Mouse (Mus musculus) heart, postnatal 0 days (tissue): ENCODE data around the gene Ppef2. TPM values are rescaled to one million over a fixed set of nuclear protein-coding genes. Genes with fewer than 3 reads are reported as not detected.

Source experiments
- ATAC-seq: fragments of 200-750 bp; cut with Nextera tagmentation; 2 replicates; pipeline ENCODE4 v1.8.0; 2017; ENCODE audit warnings: low read depth, moderate number of reproducible peaks, moderate library complexity; ENCODE audit not compliant: insufficient read depth
- DNase-seq: peaks from one replicate; pipeline ENCODE4 v3.0.0-alpha.2; 2016; ENCODE audit warnings: low spot score
- H3K27ac ChIP-seq: fragments of 300-500 bp; sonication (generic); 2 replicates; pipeline ENCODE4 v1.5.1; 2014; ENCODE audit warnings: low read depth, mild to moderate bottlenecking
- H3K27me3 ChIP-seq: fragments of 300-500 bp; sonication (generic); 2 replicates; pipeline ENCODE4 v1.6.1; 2014; ENCODE audit warnings: low read length, mixed read lengths; ENCODE audit not compliant: control insufficient read depth, insufficient read depth
- H3K36me3 ChIP-seq: fragments of 300-500 bp; sonication (generic); replicated peaks from 2 replicates; pipeline ENCODE4 v1.6.1; 2014; ENCODE audit warnings: low read length, mixed read lengths; ENCODE audit not compliant: control insufficient read depth, insufficient read depth
- H3K4me1 ChIP-seq: fragments of 300-500 bp; sonication (generic); 2 replicates; pipeline ENCODE4 v1.6.1; 2014; ENCODE audit warnings: antibody characterized with exemption; ENCODE audit not compliant: control insufficient read depth, insufficient read depth
- H3K4me2 ChIP-seq: fragments of 300-500 bp; sonication (generic); 2 replicates; pipeline ENCODE4 v1.6.1; 2014; ENCODE audit warnings: low read depth, mild to moderate bottlenecking, low read length, moderate library complexity
- H3K4me3 ChIP-seq: fragments of 300-500 bp; sonication (generic); 2 replicates; pipeline ENCODE4 v1.5.1; 2014; ENCODE audit warnings: low read depth, low read length
- H3K9ac ChIP-seq: fragments of 300-500 bp; sonication (generic); replicated peaks from 2 replicates; pipeline ENCODE4 v1.6.1; 2014; ENCODE audit warnings: low read depth, low read length, mixed read lengths
- H3K9me3 ChIP-seq: fragments of 300-500 bp; sonication (generic); replicated peaks from 2 replicates; pipeline ENCODE4 v1.6.1; 2016; ENCODE audit warnings: low read length; ENCODE audit not compliant: control insufficient read depth
- CTCF ChIP-seq: IDR thresholded peaks from 2 replicates; pipeline ENCODE4 v1.5.1; 2016; ENCODE audit warnings: antibody characterized with exemption, control low read depth, low read depth
- EP300 ChIP-seq: IDR thresholded peaks from 2 replicates; pipeline ENCODE4 v1.6.1; 2016; ENCODE audit warnings: antibody characterized with exemption, low read depth
- WGBS: fragments of 180-500 bp; shearing (Covaris S2); extraction: QIAGEN DNeasy Blood & Tissue Kit; methylation state at CpG from one replicate; pipeline ENCODE4 v1.1.7; 2014; 5-methylcytosine and 5-hydroxymethylcytosine counted together
- polyA plus RNA-seq: library from polyadenylated mRNA; unstranded; fragments of >200 nt; fragmentation: Nextera tagmentation; extraction: Ambion mirVana; gene quantifications from 2 replicates; pipeline ENCODE4 v1.2.1, GENCODE M21; 2015
- total RNA-seq: library from RNA; depleted of rRNA; stranded (reverse); fragments of >200 nt; gene quantifications from 2 replicates; pipeline ENCODE4 v1.2.3, GENCODE M21; 2014; ENCODE audit warnings: low replicate concordance

Gene Ppef2
- total and polyA plus RNA-seq, 2 experiments from 2014 or later = not detected

- Histone ChIP-seq H3K27me3 (no peaks in the 10 kb centered on the region), H3K9me3 (no peaks in the 10 kb centered on the region), H3K36me3 (no peaks in the 10 kb centered on the region), H3K4me3 (no peak overlapping the region), H3K27ac (no peak overlapping the region), H3K9ac (no peak overlapping the region), H3K4me1 (no peaks in the 10 kb centered on the region), H3K4me2 (no peak overlapping the region)
- ATAC-seq (no peak), DNase-seq (no peak)
- TF ChIP-seq EP300 (no peak), CTCF (no peak)
- WGBS = 80% methylated on average over 4 of the region's 4 CpGs
These were observed 43.8 kb downstream of the Ppef2 start for GRCm38 (mm10) chr5:92212231-92212630.

GRCm38 (mm10) chr5:92210205-92210604 is 45.9 kb downstream of the Ppef2 start:
- no peaks in the 10 kb centered on the region for H3K27me3 ChIP-seq
- WGBS = 71% methylated on average over 8 of the region's 8 CpGs
- ATAC-seq (no peak), DNase-seq (no peak)
- H3K4me1 ChIP-seq = no peaks in the 10 kb centered on the region
- H3K9ac ChIP-seq = no peak overlapping the region
- no peak overlapping the region for H3K4me2 ChIP-seq
- H3K36me3 ChIP-seq = peaks cover 7% of the 10 kb centered on the region
- TF ChIP-seq EP300 (no peak), CTCF (no peak)
- no peak overlapping the region for H3K27ac ChIP-seq
- no peaks in the 10 kb centered on the region for H3K9me3 ChIP-seq
- no peak overlapping the region for H3K4me3 ChIP-seq

- 95% methylated on average over 6 of the region's 6 CpGs for WGBS
- Histone ChIP-seq H3K9me3 (no peaks in the 10 kb centered on the region), H3K36me3 (peaks cover 44% of the 10 kb centered on the region), H3K4me3 (no peak overlapping the region), H3K27me3 (no peaks in the 10 kb centered on the region), H3K9ac (no peak overlapping the region), H3K27ac (no peak overlapping the region), H3K4me1 (peaks cover 11% of the 10 kb centered on the region), H3K4me2 (no peak overlapping the region)
- no peak for ATAC-seq
- DNase-seq = no peak
- TF ChIP-seq EP300 (no peak), CTCF (no peak)
These were observed 50.0 kb downstream of the Ppef2 start for GRCm38 (mm10) chr5:92206121-92206520.

GRCm38 (mm10) chr5:92205706-92206105 is 50.4 kb downstream of the Ppef2 start:
- Histone ChIP-seq H3K27me3 (no peaks in the 10 kb centered on the region), H3K9me3 (no peaks in the 10 kb centered on the region), H3K4me3 (no peak overlapping the region), H3K9ac (no peak overlapping the region), H3K4me2 (no peak overlapping the region), H3K27ac (no peak overlapping the region), H3K4me1 (peaks cover 11% of the 10 kb centered on the region), H3K36me3 (peaks cover 49% of the 10 kb centered on the region)
- ATAC-seq (no peak), DNase-seq (no peak)
- TF ChIP-seq CTCF = no peak
- 92% methylated on average over 5 of the region's 5 CpGs for WGBS

- TF ChIP-seq EP300 (no peak), CTCF (no peak)
- Histone ChIP-seq H3K36me3 (peaks cover 54% of the 10 kb centered on the region), H3K9me3 (no peaks in the 10 kb centered on the region), H3K27me3 (no peaks in the 10 kb centered on the region), H3K9ac (no peak overlapping the region), H3K4me1 (peaks cover 11% of the 10 kb centered on the region), H3K27ac (peak overlapping the region; percentile 4; the same call in 1 of the 2 replicates), H3K4me3 (no peak overlapping the region), H3K4me2 (no peak overlapping the region)
- no peak for DNase-seq
- no peak for ATAC-seq
- WGBS = 89% methylated on average over 7 of the region's 7 CpGs
These were observed 50.9 kb downstream of the Ppef2 start for GRCm38 (mm10) chr5:92205184-92205583.

- no peak overlapping the region for H3K9ac ChIP-seq
- peak; percentile 83 for ATAC-seq
- H3K4me2 ChIP-seq = no peak overlapping the region
- WGBS = 34% methylated on average over 6 of the region's 6 CpGs
- no peaks in the 10 kb centered on the region for H3K27me3 ChIP-seq
- H3K9me3 ChIP-seq = no peaks in the 10 kb centered on the region
- peaks cover 62% of the 10 kb centered on the region for H3K36me3 ChIP-seq
- no peak overlapping the region for H3K27ac ChIP-seq
- peaks cover 11% of the 10 kb centered on the region for H3K4me1 ChIP-seq
- H3K4me3 ChIP-seq = no peak overlapping the region
- DNase-seq = peak; percentile 39
- TF ChIP-seq EP300 = 0 out of 2 replicates have a peak, but pooled peaks have one; percentile 20
- no peak for TF ChIP-seq CTCF
These were observed 51.7 kb downstream of the Ppef2 start for GRCm38 (mm10) chr5:92204162-92205036.
